Comparison of ENCODE assay signal across 13 mouse cellular contexts in the genomic region with DNA sequence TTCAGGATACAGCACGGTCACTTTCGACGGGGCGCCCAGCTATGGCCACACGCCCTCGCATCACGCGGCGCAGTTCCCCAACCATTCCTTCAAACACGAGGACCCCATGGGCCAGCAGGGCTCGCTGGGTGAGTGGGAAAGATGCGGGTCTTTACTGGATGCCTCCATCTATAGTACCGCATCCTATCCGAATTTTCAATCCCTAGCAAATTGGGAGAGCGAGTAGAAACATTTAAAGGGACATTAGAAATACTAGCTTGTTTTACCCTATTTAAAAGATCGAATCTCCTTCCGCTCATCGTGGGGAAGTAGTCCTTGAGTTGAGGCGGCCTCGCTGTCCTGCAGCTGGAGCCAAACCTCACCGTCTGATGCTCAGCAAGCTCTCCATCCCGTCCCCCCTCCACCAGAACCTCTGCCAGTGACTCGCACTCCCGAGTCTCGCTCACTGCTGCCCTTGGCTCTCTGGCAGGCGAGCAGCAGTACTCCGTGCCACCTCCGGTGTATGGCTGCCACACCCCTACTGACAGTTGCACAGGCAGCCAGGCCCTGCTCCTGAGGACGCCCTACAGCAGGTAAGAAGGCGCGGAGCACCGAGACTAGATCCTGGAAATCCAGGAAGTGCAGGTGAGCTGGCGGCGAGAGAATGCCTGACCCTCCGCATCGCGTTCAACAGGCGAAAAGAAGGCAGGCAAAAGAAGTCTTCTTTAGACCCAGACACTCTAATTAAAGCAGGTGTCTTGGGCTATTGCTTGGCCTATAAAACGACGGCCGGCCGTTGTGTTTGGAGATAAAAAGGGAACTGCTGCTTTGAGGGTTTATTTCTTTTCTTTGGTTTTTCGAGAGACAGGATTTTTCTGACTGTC. TPM values are rescaled to one million over a fixed set of nuclear protein-coding genes. Genes with fewer than 3 reads are reported as not detected.
A peak's percentile ranks its signal among the peaks of the same experiment; 100 is the strongest.
DNase-seq lines count a peak whose midpoint lies in the region; ATAC-seq and TF ChIP-seq lines count a peak whose summit lies in the region.
"Had no signal": no experiment of that assay in that cellular context is flagged by ENCODE, and none has a peak within 500 bp of the region (broad histone marks: within the 10 kb centered on the region; RNA-seq: fewer than 3 reads in every experiment).

No protein-coding gene starts in this region.

- no peak for TF ChIP-seq EP300 in heart, adult 2 months (IDR thresholded peaks at IDR 0.05; ENCODE audit: insufficient read depth, low read depth, low read length)

- ATAC-seq in limb, embryonic 11.5 days (ENCODE audit: insufficient number of reproducible peaks, low FRiP score, low TSS enrichment, low read depth): no peak
- ATAC-seq in hindbrain, embryonic 16.5 days: no peak

- H3K4me1 ChIP-seq in heart, adult 2 months (ENCODE audit: control insufficient read depth, insufficient read depth, low read length): peaks cover 4% of the 10 kb centered on the region; the same call in 1 of the 2 replicates
- H3K4me1 ChIP-seq in ES-E14 (ENCODE audit: control insufficient read depth in 2 of 2, insufficient read depth in 2 of 2, low read length in 2 of 2, poor library complexity in 1 of 2): peaks cover 2% of the 10 kb centered on the region in 2 experiments; a peak in 3 of 4 replicates
- H3K4me1 ChIP-seq in limb, embryonic 11.5 days (ENCODE audit: control insufficient read depth, insufficient read depth, low read length): peaks cover 4% of the 10 kb centered on the region; the same call in 1 of the 2 replicates
- H3K4me1 ChIP-seq in hindbrain, embryonic 16.5 days (ENCODE audit: control insufficient read depth, insufficient read depth, low read depth, low read length): no peaks in the 10 kb centered on the region

- no peak overlapping the region for H3K9ac ChIP-seq in heart, adult 2 months (ENCODE audit: low read depth, low read length)
- H3K9ac ChIP-seq in ES-E14 (ENCODE audit: insufficient read depth, low read depth, low read length, poor library complexity, severe bottlenecking): no peak overlapping the region
- H3K9ac ChIP-seq in limb, embryonic 11.5 days (ENCODE audit: low read length): no peak overlapping the region
- H3K9ac ChIP-seq in hindbrain, embryonic 16.5 days (ENCODE audit: low read depth, low read length): no peak overlapping the region
- H3K9ac ChIP-seq: embryonic facial prominence, embryonic 15.5 days had no signal

- no peaks in the 10 kb centered on the region for H3K9me3 ChIP-seq in ES-E14 (ENCODE audit: control insufficient read depth, insufficient read depth, low read depth, low read length)
- no peaks in the 10 kb centered on the region for H3K9me3 ChIP-seq in limb, embryonic 11.5 days (ENCODE audit: control insufficient read depth, low read length)
- H3K9me3 ChIP-seq in hindbrain, embryonic 16.5 days (ENCODE audit: control insufficient read depth, low read length): no peaks in the 10 kb centered on the region
- H3K9me3 ChIP-seq: embryonic facial prominence, embryonic 15.5 days had no signal

- no peaks in the 10 kb centered on the region for H3K79me2 ChIP-seq in heart, adult 2 months (replicated peaks; ENCODE audit: control insufficient read depth, insufficient read depth, low read length)

- TF ChIP-seq POLR2A in heart, adult 2 months (IDR thresholded peaks at IDR 0.05; ENCODE audit: insufficient read depth, low read depth, low read length): no peak

- H3K27ac ChIP-seq in heart, adult 2 months: peak overlapping the region; percentile 52
- H3K27ac ChIP-seq in ES-E14 (ENCODE audit: insufficient read depth, low read depth, low read length, poor library complexity, severe bottlenecking): no peak overlapping the region
- no peak overlapping the region for H3K27ac ChIP-seq in limb, embryonic 11.5 days (replicated peaks; ENCODE audit: low read depth, low read length)
- H3K27ac ChIP-seq in layer of hippocampus, adult 2 months: no peak overlapping the region
- H3K27ac ChIP-seq in hindbrain, embryonic 16.5 days (ENCODE audit: low read depth, low read length): no peak overlapping the region
- H3K27ac ChIP-seq: embryonic facial prominence, embryonic 15.5 days; macrophage had no signal

- intact Hi-C loops in heart, adult 2 months (cut with DNase I): loop anchor here (5.0 kb wide), 2 partner anchors 39 to 116 kb away; a partner anchor contains a TSS

- H3K4me2 ChIP-seq in limb, embryonic 11.5 days (ENCODE audit: low read depth, severe bottlenecking): no peak overlapping the region
- no peak overlapping the region for H3K4me2 ChIP-seq in hindbrain, embryonic 16.5 days (ENCODE audit: low read length)
- H3K4me2 ChIP-seq: embryonic facial prominence, embryonic 15.5 days had no signal

- no peak for TF ChIP-seq CTCF in heart, adult 2 months (IDR thresholded peaks at IDR 0.05)
- TF ChIP-seq CTCF in layer of hippocampus, adult 2 months (conservative IDR thresholded peaks at IDR 0.05): no peak

- H3K36me3 ChIP-seq in heart, adult 2 months (ENCODE audit: control insufficient read depth, insufficient read depth, low read length): no peaks in the 10 kb centered on the region
- H3K36me3 ChIP-seq in ES-E14 (ENCODE audit: control insufficient read depth, insufficient read depth, low read length, poor library complexity, severe bottlenecking): no peaks in the 10 kb centered on the region
- no peaks in the 10 kb centered on the region for H3K36me3 ChIP-seq in limb, embryonic 11.5 days (ENCODE audit: control insufficient read depth, insufficient read depth, low read length)
- no peaks in the 10 kb centered on the region for H3K36me3 ChIP-seq in hindbrain, embryonic 16.5 days (ENCODE audit: control insufficient read depth, insufficient read depth, low read length)
- H3K36me3 ChIP-seq: embryonic facial prominence, embryonic 15.5 days had no signal

- H3K27me3 ChIP-seq in heart, adult 2 months (ENCODE audit: control insufficient read depth, insufficient read depth, low read length): 0 out of 2 replicates have a peak, but pooled peaks cover 2% of the 10 kb centered on the region
- H3K27me3 ChIP-seq in limb, embryonic 11.5 days (ENCODE audit: control insufficient read depth, insufficient read depth, low read length): peaks cover 90% of the 10 kb centered on the region
- peaks cover 76% of the 10 kb centered on the region for H3K27me3 ChIP-seq in hindbrain, embryonic 16.5 days (replicated peaks; ENCODE audit: control insufficient read depth, insufficient read depth, low read length)

- DNase-seq in heart, adult 2 months: peak in 1 of 2 experiments; percentile 18
- no peak for DNase-seq in heart, adult 18-20 months
- DNase-seq in kidney, postnatal 4 days: peak; percentile 32 to 52
- DNase-seq in kidney, postnatal 36 days: no peak
- DNase-seq in ES-E14 (ENCODE audit: low read depth, low spot score): no peak
- peak; percentile 63 for DNase-seq in limb, embryonic 11.5 days (ENCODE audit: low spot score)
- no peak for DNase-seq in layer of hippocampus, adult 2 months (ENCODE audit: low spot score in 2 of 2)
- DNase-seq: B cell, adult 2 months; gastrocnemius, postnatal 36 days had no signal

- H3K4me3 ChIP-seq in heart, adult 2 months: no peak overlapping the region
- H3K4me3 ChIP-seq in ES-E14 (ENCODE audit: insufficient read depth in 1 of 2, low read depth in 1 of 2, low read length in 2 of 2, poor library complexity in 1 of 2, severe bottlenecking in 1 of 2): peak overlapping the region; percentile 6 to 8; a peak in 2 of 4 replicates
- H3K4me3 ChIP-seq in limb, embryonic 11.5 days (ENCODE audit: low read depth, low read length): no peak overlapping the region
- H3K4me3 ChIP-seq in layer of hippocampus, adult 2 months: no peak overlapping the region
- no peak overlapping the region for H3K4me3 ChIP-seq in hindbrain, embryonic 16.5 days (ENCODE audit: low read length)
- H3K4me3 ChIP-seq: embryonic facial prominence, embryonic 15.5 days had no signal

- in situ Hi-C loops in ES-E14 (cut with MboI; ENCODE audit: low sequenced_read_pairs in 2 of 2, unreplicated experiment in 2 of 2): loop anchor here (5.0 kb wide), 2 partner anchors 534 to 539 kb away; a partner anchor contains a TSS

- WGBS in heart, adult 2 months: 31% methylated on average over 43 of the region's 43 CpGs
- 2% methylated on average over 43 of the region's 43 CpGs for WGBS in limb, embryonic 11.5 days
- WGBS in hindbrain, embryonic 16.5 days: 2% methylated on average over 43 of the region's 43 CpGs

TF ChIP-seq in ES-E14, 5 proteins besides CTCF, POLR2A, EP300 and RAD21:
- TF ChIP-seq CHD2 (IDR thresholded peaks at IDR 0.05; ENCODE audit: low read depth, low read length) (no peak), ZNF384 (IDR thresholded peaks at IDR 0.05; ENCODE audit: low read depth, low read length) (no peak), HCFC1 (IDR thresholded peaks at IDR 0.05; ENCODE audit: borderline replicate concordance, insufficient read depth, low read length) (no peak), MAFK (IDR thresholded peaks at IDR 0.05; ENCODE audit: insufficient read depth, low read depth, low read length) (no peak), ZC3H11A (IDR thresholded peaks at IDR 0.05; ENCODE audit: borderline replicate concordance, low read depth, low read length) (no peak)
TF ChIP-seq in ES-E14: peak in this region for 0.

RNA-seq across cellular contexts. Expression of a gene that starts 6.8 kb away (rescaled TPM):
- 1 to 10 TPM; 4.2 to 5.7 TPM for total RNA-seq in heart, adult 2 months (2021)
- polyA plus RNA-seq in heart, adult 2 months (2012; rRNA removed): 6.5 and 7.6 TPM in 2 replicates
- 1 to 10 TPM; 4.1 to 6.8 TPM for total RNA-seq in heart, adult 18-20 months (2021)
- total RNA-seq in ES-E14 (2012; rRNA removed): 5.0 and 5.2 TPM in 2 replicates
- polyA plus RNA-seq in limb, embryonic 11.5 days (2014; fragmentation: Nextera tagmentation; extraction: Ambion mirVana): 1.7 and 2.0 TPM in 2 replicates
- not detected for total RNA-seq in layer of hippocampus, adult 2 months (2021)
- polyA plus RNA-seq in hindbrain, embryonic 16.5 days (2015; fragmentation: Nextera tagmentation; extraction: Ambion mirVana): 0.75 and 0.94 TPM in 2 replicates
- polyA plus RNA-seq: macrophage had no signal

RNA-seq across cellular contexts. Expression of a gene that starts 41.3 kb away (rescaled TPM):
- not detected for total RNA-seq in heart, adult 2 months (2021)
- not detected in 2 replicates for polyA plus RNA-seq in heart, adult 2 months (2012; rRNA removed)
- not detected for total RNA-seq in heart, adult 18-20 months (2021)
- not detected in 2 replicates for total RNA-seq in ES-E14 (2012; rRNA removed)
- polyA plus RNA-seq in limb, embryonic 11.5 days (2014; fragmentation: Nextera tagmentation; extraction: Ambion mirVana): not detected in 2 replicates
- total RNA-seq in layer of hippocampus, adult 2 months (2021): not detected
- polyA plus RNA-seq in hindbrain, embryonic 16.5 days (2015; fragmentation: Nextera tagmentation; extraction: Ambion mirVana): not detected in 2 replicates
- total RNA-seq: gastrocnemius, postnatal 36 days; left cerebral cortex, postnatal 10 days had no signal
- polyA plus RNA-seq: embryonic facial prominence, embryonic 15.5 days; macrophage had no signal

Comparison
In these comparisons a context has a peak if more than half of its experiments do, and no peak if none do; other contexts are left out.
1. DNase-seq: peak in kidney, postnatal 4 days (2 of 2) and limb, embryonic 11.5 days (single experiment); none in heart, adult 18-20 months (0 of 2), kidney, postnatal 36 days (0 of 2), ES-E14 (single experiment) and layer of hippocampus, adult 2 months (0 of 2).
2. H3K4me3 ChIP-seq: peak in ES-E14 (2 of 2); none in heart, adult 2 months (single experiment), limb, embryonic 11.5 days (single experiment), layer of hippocampus, adult 2 months (single experiment) and hindbrain, embryonic 16.5 days (single experiment).